Mouse (Mus musculus): ENCODE measurements around the gene Gpx1.

- no peak for TF ChIP-seq CTCF (IDR thresholded peaks at IDR 0.05; ENCODE audit: low read depth)
- TF ChIP-seq EP300 (optimal IDR thresholded peaks at IDR 0.05), result peak; percentile 34
Measured at GRCm38 (mm10) chr9:108347024-108347423, 8.3 kb downstream of the Gpx1 start.
